Mouse (Mus musculus) MEL (cell line): Measurements from ENCODE around the gene Tspan3. TPM values are rescaled to one million over a fixed set of nuclear protein-coding genes. Genes with fewer than 3 reads are reported as not detected.

Experiments used
- DNase-seq: peaks from one replicate; pipeline ENCODE4 v3.0.0; 2011; ENCODE audit warnings: low read depth, low spot score
- H3K27ac ChIP-seq: 2 replicates; pipeline ENCODE4 v1.5.1; 2012; ENCODE audit warnings: low read depth, mild to moderate bottlenecking, control low read depth, low read length, moderate library complexity; ENCODE audit not compliant: control insufficient read depth
- H3K27me3 ChIP-seq, 2 experiments: fragments of 150-350 bp in 1 of 2; sonication (generic) in 1 of 2; 2 replicates each; pipeline ENCODE4 v1.6.1; 2012; ENCODE audit warnings: low read length in 2 of 2, mild to moderate bottlenecking in 2 of 2, improper control_type of control experiment in 1 of 2, moderate library complexity in 1 of 2; ENCODE audit not compliant: insufficient read depth in 2 of 2, control insufficient read depth in 1 of 2
- H3K36me3 ChIP-seq, 2 experiments: 2 replicates each; pipeline ENCODE4 v1.6.1; 2012 to 2014; ENCODE audit warnings: low read length in 2 of 2, improper control_type of control experiment in 1 of 2, inconsistent platforms in 1 of 2, mild to moderate bottlenecking in 1 of 2; ENCODE audit not compliant: insufficient read depth in 2 of 2, control insufficient read depth in 1 of 2
- H3K4me1 ChIP-seq, 2 experiments: fragments of 150-350 bp in 1 of 2; sonication (generic) in 1 of 2; 2 replicates each; pipeline ENCODE4 v1.6.1; 2012; ENCODE audit warnings: low read length in 2 of 2, improper control_type of control experiment in 1 of 2, mild to moderate bottlenecking in 1 of 2; ENCODE audit not compliant: insufficient read depth in 2 of 2, control insufficient read depth in 1 of 2
- H3K4me3 ChIP-seq, 2 experiments: fragments of 150-350 bp in 1 of 2; sonication (generic) in 1 of 2; 2 replicates each; pipeline ENCODE4 v1.5.1; 2012; ENCODE audit warnings: low read depth in 2 of 2, low read length in 2 of 2, mild to moderate bottlenecking in 2 of 2, moderate library complexity in 2 of 2, control low read depth in 1 of 2, improper control_type of control experiment in 1 of 2; ENCODE audit not compliant: control insufficient read depth in 1 of 2, insufficient read depth in 1 of 2
- H3K79me2 ChIP-seq: 2 replicates; pipeline ENCODE4 v1.6.1; 2012; ENCODE audit warnings: mild to moderate bottlenecking, low read length, moderate library complexity; ENCODE audit not compliant: control insufficient read depth, poor library complexity, insufficient read depth
- H3K9ac ChIP-seq: 2 replicates; pipeline ENCODE4 v1.6.1; 2012; ENCODE audit warnings: low read depth, mild to moderate bottlenecking, control low read depth, low read length, moderate library complexity; ENCODE audit not compliant: control insufficient read depth, poor library complexity, severe bottlenecking
- H3K9me3 ChIP-seq: fragments of 150-350 bp; sonication (generic); replicated peaks from 2 replicates; pipeline ENCODE4 v1.6.1; 2012; ENCODE audit warnings: mild to moderate bottlenecking, low read length, improper control_type of control experiment, moderate library complexity; ENCODE audit not compliant: insufficient read depth
- BHLHE40 ChIP-seq: IDR thresholded peaks from 2 replicates; pipeline ENCODE4 v1.6.1; 2012; ENCODE audit warnings: low read depth, mild to moderate bottlenecking, inconsistent platforms, low read length, improper control_type of control experiment, borderline replicate concordance
- CHD1 ChIP-seq: IDR thresholded peaks from 2 replicates; pipeline ENCODE4 v1.6.1; 2012; ENCODE audit warnings: low read depth, mild to moderate bottlenecking, inconsistent platforms, low read length, improper control_type of control experiment
- CTCF ChIP-seq, 3 experiments: IDR thresholded peaks in 2 of 3; conservative IDR thresholded peaks in 1 of 3; 2 replicates each; pipeline ENCODE4 v1.5.1; 2011 to 2012; ENCODE audit warnings: low read length in 3 of 3, low read depth in 2 of 3, mild to moderate bottlenecking in 2 of 3, improper control_type of control experiment in 1 of 3, inconsistent platforms in 1 of 3, mixed read lengths in 1 of 3, moderate library complexity in 1 of 3; ENCODE audit not compliant: control insufficient read depth in 1 of 3, insufficient read depth in 1 of 3, poor library complexity in 1 of 3, severe bottlenecking in 1 of 3
- E2F4 ChIP-seq: IDR thresholded peaks from 2 replicates; pipeline ENCODE4 v1.6.1; 2011; ENCODE audit warnings: low read depth, low read length, improper control_type of control experiment, borderline replicate concordance
- ELF1 ChIP-seq: IDR thresholded peaks from 2 replicates; pipeline ENCODE4 v1.6.1; 2014; ENCODE audit warnings: low read depth, mild to moderate bottlenecking, inconsistent platforms, low read length, improper control_type of control experiment, moderate library complexity
- ETS1 ChIP-seq: IDR thresholded peaks from 2 replicates; pipeline ENCODE4 v1.6.1; 2012; ENCODE audit warnings: low read depth, mild to moderate bottlenecking, inconsistent platforms, low read length, improper control_type of control experiment, moderate library complexity
- HCFC1 ChIP-seq: IDR thresholded peaks from 2 replicates; pipeline ENCODE4 v1.6.1; 2012; ENCODE audit warnings: low read depth, mild to moderate bottlenecking, inconsistent platforms, low read length, improper control_type of control experiment, moderate library complexity
- MAX ChIP-seq: IDR thresholded peaks from 2 replicates; pipeline ENCODE4 v1.6.1; 2011; ENCODE audit warnings: low read length, improper control_type of control experiment
- MAZ ChIP-seq: IDR thresholded peaks from 2 replicates; pipeline ENCODE4 v1.6.1; 2012; ENCODE audit warnings: low read depth, mild to moderate bottlenecking, inconsistent platforms, low read length, improper control_type of control experiment
- NELFE ChIP-seq: IDR thresholded peaks from 2 replicates; pipeline ENCODE4 v1.6.1; 2011; ENCODE audit warnings: low read depth, low read length, improper control_type of control experiment
- NRF1 ChIP-seq: IDR thresholded peaks from 2 replicates; pipeline ENCODE4 v1.6.1; 2014; ENCODE audit warnings: low read depth, mild to moderate bottlenecking, inconsistent platforms, low read length, improper control_type of control experiment, moderate library complexity; ENCODE audit not compliant: poor library complexity, insufficient read depth, severe bottlenecking
- POLR2A ChIP-seq, 2 experiments: IDR thresholded peaks; 2 replicates each; pipeline ENCODE4 v1.6.1; 2011 to 2012; ENCODE audit warnings: low read length in 2 of 2, mild to moderate bottlenecking in 2 of 2, control low read depth in 1 of 2, improper control_type of control experiment in 1 of 2, low read depth in 1 of 2, moderate library complexity in 1 of 2; ENCODE audit not compliant: control insufficient read depth in 1 of 2, insufficient read depth in 1 of 2, poor library complexity in 1 of 2
- POLR2AphosphoS2 ChIP-seq: IDR thresholded peaks from 2 replicates; pipeline ENCODE4 v1.6.1; 2011; ENCODE audit warnings: low read length, improper control_type of control experiment
- SIN3A ChIP-seq: IDR thresholded peaks from 2 replicates; pipeline ENCODE4 v1.6.1; 2012; ENCODE audit warnings: low read length, improper control_type of control experiment, inconsistent platforms
- TAL1 ChIP-seq: IDR thresholded peaks from 2 replicates; pipeline ENCODE4 v1.6.1; 2012; ENCODE audit warnings: mild to moderate bottlenecking, inconsistent platforms, low read length, moderate library complexity, mixed read lengths
- TCF12 ChIP-seq: IDR thresholded peaks from 2 replicates; pipeline ENCODE4 v1.6.1; 2014; ENCODE audit warnings: low read depth, mild to moderate bottlenecking, inconsistent platforms, low read length, improper control_type of control experiment, moderate library complexity
- UBTF ChIP-seq: IDR thresholded peaks from 2 replicates; pipeline ENCODE4 v1.6.1; 2012; ENCODE audit warnings: low read depth, mild to moderate bottlenecking, inconsistent platforms, low read length, improper control_type of control experiment, moderate library complexity, borderline replicate concordance; ENCODE audit not compliant: insufficient read depth
- USF2 ChIP-seq, 2 experiments: IDR thresholded peaks; 2 replicates each; pipeline ENCODE4 v1.6.1; 2011 to 2012; ENCODE audit warnings: improper control_type of control experiment in 2 of 2, low read length in 2 of 2, borderline replicate concordance in 1 of 2, inconsistent platforms in 1 of 2, low read depth in 1 of 2, mild to moderate bottlenecking in 1 of 2; ENCODE audit not compliant: insufficient read depth in 1 of 2
- ZC3H11A ChIP-seq: IDR thresholded peaks from 2 replicates; pipeline ENCODE4 v1.6.1; 2012; ENCODE audit warnings: low read depth, mild to moderate bottlenecking, inconsistent platforms, low read length, improper control_type of control experiment
- ZNF384 ChIP-seq: IDR thresholded peaks from 2 replicates; pipeline ENCODE4 v1.6.1; 2012; ENCODE audit warnings: low read depth, mild to moderate bottlenecking, inconsistent platforms, low read length, improper control_type of control experiment
- polyA plus RNA-seq, 2 experiments: library from polyadenylated mRNA; stranded (reverse) in 1 of 2; unstranded in 1 of 2; fragments of >175 nt in 1 of 2; fragments of >200 nt in 1 of 2; gene quantifications; 2 replicates each; pipeline versions ENCODE4 v1.2.1 to v1.2.4; 2012; ENCODE audit warnings: low replicate concordance in 2 of 2, low read depth in 1 of 2; ENCODE audit not compliant: insufficient read length in 2 of 2, insufficient read depth in 1 of 2, missing spikeins in 1 of 2
- total RNA-seq: library from RNA; depleted of rRNA; stranded (reverse); fragments of 300-350 nt; gene quantifications from 2 replicates; pipeline ENCODE4 v1.2.3, GENCODE M21; 2012

The Tspan3 gene
- total and polyA plus RNA-seq, 3 experiments: 49.5 to 87.3 (median 62.6) TPM

DNA sequence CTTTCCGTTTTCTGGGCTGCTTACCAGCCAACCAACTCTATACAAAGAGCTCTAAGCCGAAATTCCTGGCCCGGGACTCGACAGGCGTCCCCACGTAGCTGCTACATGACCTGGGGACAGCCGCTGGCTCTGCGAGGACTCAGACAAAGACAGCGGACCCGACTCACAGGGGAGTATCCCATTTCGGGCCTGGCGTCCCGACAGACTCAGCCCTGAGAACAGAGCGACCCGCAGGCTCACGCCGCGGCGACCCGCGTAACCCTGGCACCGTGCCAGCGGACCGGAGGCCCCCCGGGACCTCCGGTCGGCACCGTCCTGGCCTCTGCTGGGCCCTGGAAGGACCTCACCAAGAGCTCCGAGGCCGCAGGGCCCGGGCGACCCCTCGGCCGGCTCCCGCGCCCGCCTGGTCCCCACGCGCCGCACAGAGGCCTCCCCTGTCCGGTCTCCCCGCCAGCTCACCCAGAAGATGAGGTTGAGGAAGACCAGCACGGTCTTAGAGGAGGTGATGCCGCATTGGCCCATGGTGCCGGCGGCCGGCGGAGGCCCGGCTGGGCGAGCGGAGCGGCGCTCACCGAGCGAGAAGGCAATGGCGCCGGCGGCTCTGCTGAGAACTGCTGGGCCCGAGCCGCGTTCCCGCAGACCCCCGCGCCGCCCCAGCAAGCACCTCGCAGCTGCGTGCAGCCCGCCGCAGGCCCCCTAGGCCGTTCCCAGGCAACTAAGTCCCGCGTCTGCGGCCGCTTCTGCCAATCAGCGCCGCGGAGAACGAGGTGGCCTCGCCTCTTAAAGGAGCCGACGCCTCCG, 4.7 kb downstream of the Tspan3 start:
- H3K27ac ChIP-seq: no peak overlapping the region
- peak; percentile 90 for DNase-seq
- no peaks in the 10 kb centered on the region for H3K27me3 ChIP-seq
- H3K9me3 ChIP-seq: no peaks in the 10 kb centered on the region
- peak overlapping the region; percentile 63 to 96 for H3K4me3 ChIP-seq
- H3K36me3 ChIP-seq: peaks cover 0 to 8% of the 10 kb centered on the region in 2 experiments; a peak in 2 of 4 replicates
- H3K4me1 ChIP-seq: peaks cover 5 to 8% of the 10 kb centered on the region in 2 experiments
- no peak for TF ChIP-seq BHLHE40
- peak; percentile 60; the same call in 1 of the 2 replicates for TF ChIP-seq UBTF
- peak; percentile 17; the same call in 1 of the 2 replicates for TF ChIP-seq MAZ
- no peak for TF ChIP-seq MAX
- TF ChIP-seq HCFC1: peak; percentile 58; the same call in 1 of the 2 replicates
- TF ChIP-seq NELFE: peak; percentile 52
- 0 out of 2 replicates have a peak, but pooled peaks have one; percentile 28 for TF ChIP-seq NRF1
- peak; percentile 62 to 67; a peak in 3 of 4 replicates for TF ChIP-seq POLR2A (IDR thresholded peaks at IDR 0.05; ENCODE audit: control insufficient read depth in 1 of 2, insufficient read depth in 1 of 2, low read depth in 1 of 2, low read length in 2 of 2, poor library complexity in 1 of 2)
- no peak for TF ChIP-seq TAL1
- no peak for TF ChIP-seq USF2 (IDR thresholded peaks at IDR 0.05; ENCODE audit: borderline replicate concordance in 1 of 2, insufficient read depth in 1 of 2, low read depth in 1 of 2, low read length in 2 of 2)
- TF ChIP-seq SIN3A: peak; percentile 63; the same call in 1 of the 2 replicates
- no peak for TF ChIP-seq ZC3H11A
- TF ChIP-seq ETS1: no peak
- no peak for TF ChIP-seq E2F4
- TF ChIP-seq CTCF (IDR thresholded peaks at IDR 0.05 in 2 of 3, conservative IDR thresholded peaks at IDR 0.05 in 1 of 3; ENCODE audit: control insufficient read depth in 1 of 3, insufficient read depth in 1 of 3, low read depth in 2 of 3, low read length in 3 of 3, poor library complexity in 1 of 3, severe bottlenecking in 1 of 3): no peak
- no peak for TF ChIP-seq ELF1
- TF ChIP-seq TCF12: peak; percentile 28; the same call in 1 of the 2 replicates
- TF ChIP-seq ZNF384: no peak
- no peak for TF ChIP-seq POLR2AphosphoS2
- TF ChIP-seq CHD1: 0 out of 2 replicates have a peak, but pooled peaks have one; percentile 54
- peak overlapping the region; percentile 92 for H3K9ac ChIP-seq
- peaks cover 19% of the 10 kb centered on the region for H3K79me2 ChIP-seq
